Mouse (Mus musculus) Muller cell, postnatal 12 days (primary cell): ENCODE data around the gene Mfsd2b.

Experiments
- DNase-seq: peaks from one replicate; pipeline ENCODE4 v3.0.0-alpha.2; 2015; ENCODE audit errors: inconsistent ontology term

Gene Mfsd2b

GRCm38 (mm10) chr12:4813636-4814035 lies 60.5 kb downstream of the Mfsd2b start:
- no peak for DNase-seq
